Mouse (Mus musculus): ENCODE data around the gene Dock4.

GRCm38 (mm10) chr12:40427606-40428005 lies 18.1 kb upstream of the Dock4 start:
- TF ChIP-seq POLR2A (IDR thresholded peaks at IDR 0.05; ENCODE audit: control insufficient read depth, low read depth, low read length) (no peak), CTCF (IDR thresholded peaks at IDR 0.05; ENCODE audit: control insufficient read depth, insufficient read depth, insufficient replicate concordance, low read depth, low read length) (no peak)
